Mouse (Mus musculus): Measurements from ENCODE around the gene Thap11. TPM values are rescaled to one million over a fixed set of nuclear protein-coding genes. Genes with fewer than 3 reads are reported as not detected.
A peak's percentile ranks its signal among the peaks of the same experiment; 100 is the strongest.

The Thap11 gene
- total RNA-seq, 2 experiments from 2014 or later, result 20.4 to 36.8 TPM

GRCm38 (mm10) chr8:105897801-105898480 lies 43.0 kb downstream of the Thap11 start:
- ATAC-seq (replicated peaks; ENCODE audit: poor library complexity, severe bottlenecking), result no peak

DNA sequence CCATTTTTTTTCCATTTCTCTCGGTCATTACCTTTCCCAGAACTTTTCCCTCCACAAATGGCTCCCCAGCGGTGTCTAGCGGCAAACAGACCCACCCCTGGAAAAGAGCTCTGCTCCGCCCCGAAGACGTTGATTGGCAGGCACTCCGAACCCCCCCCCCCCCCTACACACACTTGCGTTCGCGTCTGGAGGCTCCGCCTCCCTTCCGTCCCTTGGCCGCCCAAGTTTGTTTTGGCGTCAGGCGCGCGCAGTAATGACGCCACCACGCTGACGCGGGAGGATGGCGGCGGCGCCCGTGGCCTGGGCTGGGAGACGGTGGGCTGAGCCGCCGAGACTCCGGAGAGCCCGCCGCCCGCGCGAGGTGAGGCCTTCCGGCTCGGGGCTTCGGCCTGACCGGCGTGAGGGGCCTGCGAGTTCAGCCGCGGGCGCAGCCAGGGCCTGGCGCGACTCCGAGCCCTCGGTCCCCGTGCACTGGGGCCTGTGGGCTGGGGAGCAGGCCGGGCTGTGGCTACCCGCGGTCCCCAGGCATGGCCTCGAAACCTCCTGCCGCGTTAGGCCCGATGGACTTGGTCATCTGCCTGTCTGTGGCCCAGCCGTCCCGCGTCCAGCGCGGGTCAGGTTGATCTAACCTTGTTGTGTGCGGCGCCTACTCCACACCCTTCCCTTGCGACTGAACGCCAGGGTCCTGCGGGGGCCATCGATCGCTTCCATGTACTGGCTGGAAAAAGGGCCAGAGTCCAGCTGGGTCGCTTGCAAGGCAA lies 45.4 kb downstream of the Thap11 start, which contains the start of gene Pskh1:
Gene Pskh1 (plus strand): TSS at position 262 of the 761 bp plus-strand sequence.
- ATAC-seq (replicated peaks; ENCODE audit: poor library complexity, severe bottlenecking), result peak; percentile 97

GRCm38 (mm10) chr8:105900941-105901616 lies 46.1 kb downstream of the Thap11 start:
- ATAC-seq (replicated peaks; ENCODE audit: poor library complexity, severe bottlenecking), result peak; percentile 54

Other genes starting within 250 kb of the Thap11 start
- 55.3 and 92.8 TPM in 2 replicates for gene Ripor1, start 249.9 kb upstream of the Thap11 start, total RNA-seq (2014; fragmentation: Nextera tagmentation)
- gene Ripor1, start 249.9 kb upstream of the Thap11 start, total RNA-seq (2017), result 5.4 and 10.1 TPM in 2 replicates
- gene Ctcf, start 218.6 kb upstream of the Thap11 start, total RNA-seq (2014; fragmentation: Nextera tagmentation), result 104 and 105 TPM in 2 replicates
- gene Ctcf, start 218.6 kb upstream of the Thap11 start, total RNA-seq (2017), result 84.1 and 107 TPM in 2 replicates
- not detected in 2 replicates for gene Agrp, start 217.7 kb upstream of the Thap11 start, total RNA-seq (2014; fragmentation: Nextera tagmentation)
- not detected in 2 replicates for gene Agrp, start 217.7 kb upstream of the Thap11 start, total RNA-seq (2017)
- gene Carmil2, start 168.9 kb upstream of the Thap11 start, total RNA-seq (2014; fragmentation: Nextera tagmentation), result 3.4 and 6.3 TPM in 2 replicates
- 0.86 and 2.1 TPM in 2 replicates for gene Carmil2, start 168.9 kb upstream of the Thap11 start, total RNA-seq (2017)
- gene Acd, start 154.0 kb upstream of the Thap11 start, total RNA-seq (2014; fragmentation: Nextera tagmentation), result 52.2 and 56.5 TPM in 2 replicates
- 22.4 and 33.3 TPM in 2 replicates for gene Acd, start 154.0 kb upstream of the Thap11 start, total RNA-seq (2017)
- 7.0 and 13.9 TPM in 2 replicates for gene Pard6a, start 154.0 kb upstream of the Thap11 start, total RNA-seq (2014; fragmentation: Nextera tagmentation)
- gene Pard6a, start 154.0 kb upstream of the Thap11 start, total RNA-seq (2017), result 5.9 and 13.3 TPM in 2 replicates
- not detected in 2 replicates for gene 4933405L10Rik, start 147.5 kb upstream of the Thap11 start, total RNA-seq (2014; fragmentation: Nextera tagmentation)
- gene 4933405L10Rik, start 147.5 kb upstream of the Thap11 start, total RNA-seq (2017), result not detected in 2 replicates
- gene Enkd1, start 146.9 kb upstream of the Thap11 start, total RNA-seq (2014; fragmentation: Nextera tagmentation), result 20.0 and 35.2 TPM in 2 replicates
- gene Enkd1, start 146.9 kb upstream of the Thap11 start, total RNA-seq (2017), result 14.5 and 16.2 TPM in 2 replicates
- 1.7 TPM in 1 of 2 replicates, not detected in the other for gene Gfod2, start 96.5 kb upstream of the Thap11 start, total RNA-seq (2014; fragmentation: Nextera tagmentation)
- 3.4 and 4.6 TPM in 2 replicates for gene Gfod2, start 96.5 kb upstream of the Thap11 start, total RNA-seq (2017)
- gene Ranbp10, start 27.8 kb upstream of the Thap11 start, total RNA-seq (2014; fragmentation: Nextera tagmentation), result 12.9 and 16.7 TPM in 2 replicates
- 7.2 and 8.3 TPM in 2 replicates for gene Ranbp10, start 27.8 kb upstream of the Thap11 start, total RNA-seq (2017)
- gene Tsnaxip1, start 27.4 kb upstream of the Thap11 start, total RNA-seq (2014; fragmentation: Nextera tagmentation), result not detected in 2 replicates
- not detected in 2 replicates for gene Tsnaxip1, start 27.4 kb upstream of the Thap11 start, total RNA-seq (2017)
- 21.4 and 22.0 TPM in 2 replicates for gene Cenpt, start 1.9 kb upstream of the Thap11 start, total RNA-seq (2014; fragmentation: Nextera tagmentation)
- gene Cenpt, start 1.9 kb upstream of the Thap11 start, total RNA-seq (2017), result 9.9 and 10.0 TPM in 2 replicates
- gene Nutf2, start 5.4 kb downstream of the Thap11 start, total RNA-seq (2014; fragmentation: Nextera tagmentation), result 158 and 185 TPM in 2 replicates
- gene Nutf2, start 5.4 kb downstream of the Thap11 start, total RNA-seq (2017), result 59.3 and 120 TPM in 2 replicates
- 26.7 and 29.3 TPM in 2 replicates for gene Edc4, start 25.7 kb downstream of the Thap11 start, total RNA-seq (2014; fragmentation: Nextera tagmentation)
- gene Edc4, start 25.7 kb downstream of the Thap11 start, total RNA-seq (2017), result 26.4 and 42.3 TPM in 2 replicates
- gene Nrn1l, start 38.4 kb downstream of the Thap11 start, total RNA-seq (2014; fragmentation: Nextera tagmentation), result 0.90 TPM in 1 of 2 replicates, not detected in the other
- gene Nrn1l, start 38.4 kb downstream of the Thap11 start, total RNA-seq (2017), result not detected in 2 replicates
- 18.0 and 28.1 TPM in 2 replicates for gene Pskh1, start 45.3 kb downstream of the Thap11 start, total RNA-seq (2014; fragmentation: Nextera tagmentation)
- 19.7 and 20.6 TPM in 2 replicates for gene Pskh1, start 45.3 kb downstream of the Thap11 start, total RNA-seq (2017)
- gene Ctrl, start 78.7 kb downstream of the Thap11 start, total RNA-seq (2014; fragmentation: Nextera tagmentation), result 2.9 and 5.5 TPM in 2 replicates
- 2.7 TPM in 1 of 2 replicates, not detected in the other for gene Ctrl, start 78.7 kb downstream of the Thap11 start, total RNA-seq (2017)
- 176 and 220 TPM in 2 replicates for gene Psmb10, start 83.3 kb downstream of the Thap11 start, total RNA-seq (2014; fragmentation: Nextera tagmentation)
- gene Psmb10, start 83.3 kb downstream of the Thap11 start, total RNA-seq (2017), result 71.7 and 92.7 TPM in 2 replicates
- gene Lcat, start 88.2 kb downstream of the Thap11 start, total RNA-seq (2014; fragmentation: Nextera tagmentation), result not detected in 2 replicates
- not detected in 2 replicates for gene Lcat, start 88.2 kb downstream of the Thap11 start, total RNA-seq (2017)
- 4.7 and 7.8 TPM in 2 replicates for gene Slc12a4, start 111.0 kb downstream of the Thap11 start, total RNA-seq (2014; fragmentation: Nextera tagmentation)
- 1.6 and 6.8 TPM in 2 replicates for gene Slc12a4, start 111.0 kb downstream of the Thap11 start, total RNA-seq (2017)
- gene Dpep3, start 124.3 kb downstream of the Thap11 start, total RNA-seq (2014; fragmentation: Nextera tagmentation), result not detected in 2 replicates
- gene Dpep3, start 124.3 kb downstream of the Thap11 start, total RNA-seq (2017), result not detected in 2 replicates
- 8.3 and 9.6 TPM in 2 replicates for gene Dus2, start 136.2 kb downstream of the Thap11 start, total RNA-seq (2014; fragmentation: Nextera tagmentation)
- gene Dus2, start 136.2 kb downstream of the Thap11 start, total RNA-seq (2017), result 10.8 and 20.1 TPM in 2 replicates
- gene Dpep2nb, start 150.8 kb downstream of the Thap11 start, total RNA-seq (2014; fragmentation: Nextera tagmentation), result not detected in 2 replicates
- 0.39 TPM in 1 of 2 replicates, not detected in the other for gene Dpep2nb, start 150.8 kb downstream of the Thap11 start, total RNA-seq (2017)
- 5.6 and 11.6 TPM in 2 replicates for gene Ddx28, start 156.8 kb downstream of the Thap11 start, total RNA-seq (2014; fragmentation: Nextera tagmentation)
- gene Ddx28, start 156.8 kb downstream of the Thap11 start, total RNA-seq (2017), result 15.1 and 20.2 TPM in 2 replicates
- gene Nfatc3, start 203.7 kb downstream of the Thap11 start, total RNA-seq (2014; fragmentation: Nextera tagmentation), result 74.1 and 86.3 TPM in 2 replicates
- 31.7 and 32.7 TPM in 2 replicates for gene Nfatc3, start 203.7 kb downstream of the Thap11 start, total RNA-seq (2017)

All from granulocyte monocyte progenitor cell, adult 5-6 weeks (primary cell).